Mouse (Mus musculus) brain, adult 2 months (tissue): ENCODE data around the gene Acsm1.

Experiments
- DNase-seq: peaks from one replicate; pipeline ENCODE4 v3.0.0; 2011; ENCODE audit warnings: low read depth, low spot score

The Acsm1 gene

GRCm38 (mm10) chr7:119670395-119670794 lies 63.6 kb downstream of the Acsm1 start:
- no peak for DNase-seq

- DNase-seq: peak; percentile 29
These were observed 64.1 kb downstream of the Acsm1 start for GRCm38 (mm10) chr7:119670925-119671324.

- peak; percentile 73 for DNase-seq
These were observed 66.6 kb downstream of the Acsm1 start for GRCm38 (mm10) chr7:119673465-119673864.

- no peak for DNase-seq
These were observed 73.3 kb downstream of the Acsm1 start for GRCm38 (mm10) chr7:119680107-119680506.

GRCm38 (mm10) chr7:119682699-119683098 lies 75.9 kb downstream of the Acsm1 start:
- no peak for DNase-seq

GRCm38 (mm10) chr7:119689726-119690125 lies 82.9 kb downstream of the Acsm1 start, which contains the start of gene Acsm4:
Gene Acsm4 (plus strand): TSS chr7:119690026.
- no peak for DNase-seq

GRCm38 (mm10) chr7:119692302-119692701 lies 85.5 kb downstream of the Acsm1 start:
- DNase-seq: no peak

GRCm38 (mm10) chr7:119694926-119695325 lies 88.1 kb downstream of the Acsm1 start:
- DNase-seq: no peak
